Mouse (Mus musculus) stomach, postnatal 0 days (tissue): ENCODE measurements at regions not wholly inside any gene's neighbourhood (a gene's known extent, or its start where the extent isn't known, plus 50 kb on each side); places are given as distances from the start of the nearest gene placed in this dataset.

Experiments
- CTCF ChIP-seq: IDR thresholded peaks from 2 replicates; pipeline ENCODE4 v1.5.1; 2016; ENCODE audit warnings: antibody characterized with exemption, low read depth, mild to moderate bottlenecking, moderate library complexity
- EP300 ChIP-seq: optimal IDR thresholded peaks from 2 replicates; pipeline ENCODE3; 2016; ENCODE audit warnings: antibody characterized with exemption

DNA sequence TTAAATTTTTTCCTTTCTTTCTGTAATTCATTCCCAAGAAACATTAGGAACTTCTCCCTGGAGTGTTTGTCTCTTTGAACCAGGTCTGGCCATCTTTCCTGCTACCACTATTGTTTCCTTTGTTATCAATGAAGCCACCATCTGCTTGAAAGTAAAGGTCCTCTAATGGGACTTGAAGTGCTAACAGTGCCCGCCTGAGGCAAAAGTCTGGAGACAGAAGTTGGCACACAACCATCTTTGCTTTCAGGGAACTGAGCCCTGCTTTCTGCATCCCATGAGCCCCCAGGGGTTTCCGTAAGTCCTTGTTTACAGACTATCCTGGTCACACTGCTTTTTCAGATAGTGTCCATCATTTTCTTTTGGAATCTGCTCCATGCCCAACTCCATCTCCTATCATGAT is 546.2 kb upstream of the Mpdz start:
- no peak for TF ChIP-seq CTCF
- no peak for TF ChIP-seq EP300
